Mouse (Mus musculus) left cerebral cortex, postnatal 25 days (tissue): ENCODE measurements around the gene Kcnj9. TPM values are rescaled to one million over a fixed set of nuclear protein-coding genes. Genes with fewer than 3 reads are reported as not detected.

ENCODE experiments used
- DNase-seq, 2 experiments: peaks; one replicate each; pipeline ENCODE4 v3.0.0; 2022; ENCODE audit warnings: low spot score in 2 of 2, mixed read lengths in 1 of 2
- intact Hi-C: fragments of 180-260 bp; cut with DNase I; formaldehyde crosslinking; loops from one replicate; pipeline ENCODE4 v1.15.1; 2025
- total RNA-seq, 2 experiments: library from RNA; stranded (reverse); gene quantifications; 2 replicates each; pipeline ENCODE4 v1.2.3; 2021

The Kcnj9 gene
- total RNA-seq, 2 experiments from 2014 or later: 126 to 139 TPM

GRCm38 (mm10) chr1:172300247-172300646, 28.9 kb downstream of the Kcnj9 start:
- intact Hi-C loops: loop anchor here (2.0 kb wide), 1 partner anchor 19 kb away; no protein-coding TSS in a partner anchor
- no peak for DNase-seq

GRCm38 (mm10) chr1:172299528-172299927, 29.6 kb downstream of the Kcnj9 start:
- intact Hi-C loops: no loop called here
- DNase-seq: no peak

DNA sequence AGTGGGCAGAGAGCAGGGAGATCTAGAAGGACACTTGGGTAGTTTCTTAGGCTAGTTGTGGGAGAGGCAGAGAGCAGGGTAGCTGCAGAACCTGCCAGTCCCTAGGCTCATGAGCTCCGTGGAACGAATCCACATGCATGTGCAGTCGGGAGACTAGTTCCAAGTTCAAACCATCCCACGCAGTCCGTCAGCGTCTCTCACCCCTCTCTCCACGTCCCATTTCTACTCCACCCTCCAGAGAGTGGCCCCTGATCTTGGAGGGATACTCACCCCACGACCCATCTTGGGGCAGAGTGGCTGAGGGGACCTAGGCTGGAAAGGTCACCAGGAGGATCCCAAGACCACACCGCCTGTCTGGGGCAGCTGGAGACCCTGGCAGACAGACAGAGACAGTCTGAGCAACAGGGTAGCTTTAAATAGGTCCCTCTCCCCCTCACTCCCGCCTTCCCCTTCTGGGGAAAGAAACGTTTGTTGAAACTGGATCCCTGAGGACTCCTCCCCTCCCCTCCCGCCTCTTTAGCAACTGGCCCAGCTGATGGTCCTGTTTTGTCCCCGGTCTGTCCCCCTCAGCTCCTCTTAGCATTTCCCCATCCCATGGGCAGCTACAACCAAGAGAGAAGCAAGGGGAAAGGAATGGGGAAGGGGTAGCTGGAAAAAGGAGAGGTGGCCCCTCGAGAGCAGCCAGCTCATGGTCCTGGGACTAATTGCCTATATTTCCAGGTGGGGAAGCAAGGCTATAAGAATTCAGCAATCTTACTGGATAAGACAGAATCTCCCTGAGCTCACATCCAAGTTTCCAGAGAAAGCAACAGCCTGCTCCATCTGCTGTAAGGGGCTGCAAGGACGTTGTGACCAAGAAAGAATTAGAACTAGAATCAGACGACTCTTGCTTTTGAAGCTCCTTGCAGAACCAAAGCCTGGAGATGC, 31.2 kb downstream of the Kcnj9 start, which contains the start of gene Atp1a2:
TSS of gene Atp1a2 (minus strand) at position 454 of the 927 bp plus-strand sequence.
- peak; percentile 60 to 87 for DNase-seq
- intact Hi-C loops: no loop called here

DNA sequence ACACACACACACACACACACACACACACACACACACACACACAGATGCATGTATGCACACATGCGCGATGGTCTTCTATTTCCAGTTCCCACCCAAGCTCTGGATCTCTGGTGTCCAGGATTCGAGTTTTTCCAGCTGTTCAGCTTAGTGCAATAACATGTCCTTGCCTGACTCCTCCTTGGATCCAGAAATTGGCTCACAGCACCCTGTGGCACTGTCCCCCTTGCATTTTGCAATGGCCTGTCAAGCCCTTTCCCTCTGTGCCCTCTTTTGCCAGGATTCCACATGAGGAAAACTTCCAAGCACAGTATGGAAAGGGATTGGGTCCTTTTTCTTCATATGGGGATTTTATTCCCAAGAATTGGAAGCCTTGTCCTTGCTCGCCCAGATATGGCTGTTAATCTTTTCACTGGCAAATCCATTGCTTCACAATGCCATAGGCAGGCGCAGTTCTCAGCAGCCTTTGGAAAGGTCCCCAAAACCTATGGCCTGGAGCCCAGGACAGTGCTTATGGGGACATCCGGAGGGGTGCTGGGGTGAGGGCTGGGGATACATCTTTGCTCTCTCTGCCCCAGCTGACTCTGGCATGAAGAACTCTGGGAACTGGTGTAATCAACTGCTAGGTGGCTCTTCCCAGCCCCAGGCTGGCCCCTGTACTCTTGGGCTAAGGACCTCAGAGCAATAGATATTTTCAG, 32.2 kb downstream of the Kcnj9 start:
- intact Hi-C loops: no loop called here
- no peak for DNase-seq

DNA sequence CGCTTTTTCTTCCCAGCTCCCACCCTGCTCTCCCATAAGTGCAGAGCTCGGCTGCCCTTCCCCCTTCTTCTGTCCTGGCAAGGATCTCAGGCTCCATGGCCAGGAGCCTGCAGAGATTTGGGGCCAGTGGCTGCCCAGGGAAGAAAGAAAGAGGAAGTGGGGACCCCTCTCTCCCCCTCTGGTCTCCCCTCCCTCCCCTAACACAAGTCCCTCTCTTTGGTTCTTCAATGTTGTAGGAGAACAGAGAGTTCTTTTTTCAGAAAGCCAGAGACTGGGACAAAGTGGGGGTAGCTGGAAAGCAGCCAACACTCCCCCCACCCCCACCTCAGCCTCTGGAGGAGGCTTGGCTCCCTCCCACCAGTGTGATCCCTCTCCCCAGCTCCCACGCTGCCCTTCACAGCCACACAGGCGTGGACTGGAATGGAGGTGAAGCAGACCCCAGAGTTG, 33.3 kb downstream of the Kcnj9 start:
- DNase-seq: peak in 1 of 2 experiments; percentile 63
- intact Hi-C loops: no loop called here

GRCm38 (mm10) chr1:172293449-172293848, 35.7 kb downstream of the Kcnj9 start:
- DNase-seq: peak in 1 of 2 experiments; percentile 78
- intact Hi-C loops: loop anchor here (2.0 kb wide), 1 partner anchor 15 kb away; no protein-coding TSS in a partner anchor

- DNase-seq: peak in 1 of 2 experiments; percentile 82
- intact Hi-C loops: loop anchor here (2.0 kb wide), 1 partner anchor 16 kb away; no protein-coding TSS in a partner anchor
Observed at GRCm38 (mm10) chr1:172292880-172293279, 36.2 kb downstream of the Kcnj9 start.

GRCm38 (mm10) chr1:172289617-172289946, 39.5 kb downstream of the Kcnj9 start:
- intact Hi-C loops: no loop called here
- DNase-seq: no peak

GRCm38 (mm10) chr1:172288900-172289616, 40.1 kb downstream of the Kcnj9 start:
- intact Hi-C loops: no loop called here
- DNase-seq: no peak

GRCm38 (mm10) chr1:172286740-172287139, 42.4 kb downstream of the Kcnj9 start:
- intact Hi-C loops: no loop called here
- DNase-seq: no peak

GRCm38 (mm10) chr1:172284221-172284620, 44.9 kb downstream of the Kcnj9 start:
- intact Hi-C loops: no loop called here
- no peak for DNase-seq

DNA sequence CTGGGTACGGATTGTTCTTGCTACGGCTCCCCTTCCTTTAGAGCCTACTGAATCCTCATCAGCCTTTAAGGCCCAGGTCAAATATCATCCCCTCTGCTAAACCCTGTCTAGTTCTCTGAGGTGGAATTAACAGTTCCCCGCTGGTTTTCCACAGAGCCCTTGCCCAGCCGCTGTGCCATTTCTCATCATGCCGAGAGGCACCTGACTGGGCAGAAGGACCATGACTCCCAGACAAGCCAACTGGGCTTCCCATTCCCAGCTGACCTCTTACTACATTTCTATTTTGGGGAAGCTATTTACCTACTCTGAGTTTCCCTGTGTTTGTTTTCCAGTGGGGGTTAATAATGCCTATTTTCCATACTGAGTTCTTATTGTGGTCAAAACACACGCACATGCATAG, 46.0 kb downstream of the Kcnj9 start:
- intact Hi-C loops: no loop called here
- no peak for DNase-seq

DNA sequence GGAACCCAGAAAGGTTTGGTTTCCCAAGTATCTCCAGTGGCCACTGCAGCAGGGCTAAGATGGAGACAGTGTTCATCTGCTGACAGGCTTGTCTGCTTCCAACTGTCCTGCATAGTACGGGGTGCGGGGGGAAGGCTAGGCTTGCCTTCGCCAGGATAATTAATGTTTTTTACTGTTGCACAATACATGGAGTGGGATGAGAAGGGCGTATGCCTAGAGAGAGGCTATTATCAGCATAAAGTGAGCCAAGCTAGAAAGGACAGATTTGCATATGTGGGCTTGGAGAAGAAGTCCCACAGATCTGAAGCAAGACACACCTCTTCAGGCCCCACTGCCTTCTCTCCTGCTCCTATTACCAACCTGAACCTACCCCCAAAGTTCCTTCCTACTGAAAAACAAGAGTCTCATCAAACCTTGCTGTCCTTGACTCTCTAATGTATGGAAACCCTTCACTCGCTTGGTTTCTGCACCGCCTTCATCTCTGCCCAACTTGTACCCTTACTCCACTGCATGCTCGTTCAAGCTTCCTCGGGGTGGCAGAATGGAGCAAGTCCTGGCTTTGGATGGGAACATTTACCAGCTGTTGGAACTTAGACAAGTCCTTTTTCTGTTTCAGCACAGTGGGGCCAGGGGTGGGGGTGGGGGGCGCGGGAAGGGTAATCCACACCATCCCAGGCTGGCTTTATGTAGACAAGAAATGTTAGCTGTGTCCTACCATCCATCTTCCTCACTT, 47.4 kb downstream of the Kcnj9 start:
- DNase-seq: peak in 1 of 2 experiments; percentile 85
- intact Hi-C loops: loop anchor here (2.0 kb wide), 3 partner anchors 19 to 75 kb away; partner anchors contain the start of gene Pea15a

- no peak for DNase-seq
- intact Hi-C loops: loop anchor here (2.0 kb wide), 3 partner anchors 21 to 73 kb away; partner anchors contain the start of gene Pea15a
Observed at GRCm38 (mm10) chr1:172279768-172280509, 49.2 kb downstream of the Kcnj9 start.

- no peak for DNase-seq
- intact Hi-C loops: no loop called here
Observed at GRCm38 (mm10) chr1:172278328-172278727, 50.8 kb downstream of the Kcnj9 start.

GRCm38 (mm10) chr1:172277172-172277571, 51.9 kb downstream of the Kcnj9 start:
- intact Hi-C loops: no loop called here
- DNase-seq: no peak

DNA sequence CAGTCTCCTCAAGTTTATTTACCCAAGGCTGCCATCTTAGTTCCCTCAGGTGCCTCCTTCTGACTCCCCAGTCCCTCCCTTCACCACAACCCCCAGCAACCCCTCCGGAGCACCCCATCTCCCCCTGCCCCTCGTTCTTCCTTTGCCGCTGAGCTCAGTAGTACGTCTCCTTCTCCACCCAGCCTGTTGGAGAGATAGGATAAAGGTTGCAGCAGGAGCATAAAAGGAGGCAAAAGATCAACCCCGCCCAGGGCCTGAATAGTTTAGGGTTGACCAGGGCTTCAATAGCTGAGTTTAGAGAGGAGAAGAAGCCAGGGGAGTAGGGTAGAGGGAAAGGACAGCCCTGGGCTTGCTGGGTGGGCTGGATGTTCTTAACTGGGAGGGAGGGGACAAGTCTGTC, 54.6 kb downstream of the Kcnj9 start:
- intact Hi-C loops: no loop called here

GRCm38 (mm10) chr1:172274116-172274515, 55.0 kb downstream of the Kcnj9 start:
- no peak for DNase-seq
- intact Hi-C loops: no loop called here

More for the DNA sequence above, 54.6 kb downstream of the Kcnj9 start:
- no peak for DNase-seq
